Mouse (Mus musculus) CH12.LX (cell line): ENCODE results near the gene Il6ra. TPM values are rescaled to one million over a fixed set of nuclear protein-coding genes. Genes with fewer than 3 reads are reported as not detected.

Source experiments
- DNase-seq: peaks from one replicate; pipeline ENCODE4 v3.0.0-alpha.2; 2013; ENCODE audit errors: extremely low read depth
- H3K27ac ChIP-seq: 2 replicates; pipeline ENCODE4 v1.5.1; 2012; ENCODE audit warnings: low read depth, mild to moderate bottlenecking, control low read depth, moderate library complexity; ENCODE audit not compliant: insufficient read depth
- H3K27me3 ChIP-seq: replicated peaks from 2 replicates; pipeline ENCODE3; 2012; ENCODE audit warnings: inconsistent platforms
- H3K36me3 ChIP-seq, 2 experiments: replicated peaks in 1 of 2; 2 replicates each; pipeline versions ENCODE3 to v1.6.1; 2012; ENCODE audit warnings: inconsistent platforms in 1 of 2, low read length in 1 of 2, mild to moderate bottlenecking in 1 of 2, mixed read lengths in 1 of 2, moderate library complexity in 1 of 2; ENCODE audit not compliant: control insufficient read depth in 1 of 2, insufficient read depth in 1 of 2
- H3K4me1 ChIP-seq, 2 experiments: 2 replicates each; pipeline ENCODE4 v1.6.1; 2012; ENCODE audit warnings: inconsistent platforms in 1 of 2, moderate library complexity in 1 of 2; ENCODE audit not compliant: insufficient read depth in 2 of 2, control insufficient read depth in 1 of 2
- H3K4me2 ChIP-seq: 2 replicates; pipeline ENCODE4 v1.6.1; 2012; ENCODE audit warnings: low read depth, mild to moderate bottlenecking, control low read depth; ENCODE audit not compliant: poor library complexity, insufficient read depth, severe bottlenecking
- H3K4me3 ChIP-seq, 3 experiments: fragments of 150-350 bp in 1 of 3; sonication (generic) in 1 of 3; replicated peaks in 1 of 3; 2 replicates each; pipeline versions ENCODE3 to v1.5.1; 2011 to 2012; ENCODE audit warnings: low read depth in 2 of 3, low read length in 2 of 3, mild to moderate bottlenecking in 2 of 3, moderate library complexity in 2 of 3, control low read depth in 1 of 3, improper control_type of control experiment in 1 of 3, inconsistent platforms in 1 of 3, mixed read lengths in 1 of 3; ENCODE audit not compliant: poor library complexity in 1 of 3
- H3K79me2 ChIP-seq: replicated peaks from 2 replicates; pipeline ENCODE4 v1.6.1; 2012; ENCODE audit warnings: mild to moderate bottlenecking, moderate library complexity; ENCODE audit not compliant: control insufficient read depth, poor library complexity, insufficient read depth, severe bottlenecking; ENCODE audit errors: extremely low read depth
- H3K9ac ChIP-seq: 2 replicates; pipeline ENCODE4 v1.6.1; 2012; ENCODE audit warnings: low read depth, mild to moderate bottlenecking, control low read depth, moderate library complexity; ENCODE audit not compliant: insufficient read depth
- H3K9me3 ChIP-seq: replicated peaks from 2 replicates; pipeline ENCODE3; 2012; ENCODE audit warnings: low read length, inconsistent platforms, mixed read lengths
- BHLHE40 ChIP-seq: IDR thresholded peaks from 2 replicates; pipeline ENCODE4 v1.6.1; 2011; ENCODE audit warnings: mild to moderate bottlenecking, low read depth, low read length, improper control_type of control experiment
- CHD1 ChIP-seq: IDR thresholded peaks from 2 replicates; pipeline ENCODE4 v1.6.1; 2012; ENCODE audit warnings: low read depth, low read length, improper control_type of control experiment, inconsistent platforms
- CHD2 ChIP-seq: IDR thresholded peaks from 2 replicates; pipeline ENCODE4 v1.6.1; 2011; ENCODE audit warnings: low read length, improper control_type of control experiment
- CTCF ChIP-seq, 2 experiments: IDR thresholded peaks in 1 of 2; conservative IDR thresholded peaks in 1 of 2; 2 replicates each; pipeline ENCODE4 v1.5.1; 2011 to 2012; ENCODE audit warnings: low read depth in 2 of 2, low read length in 2 of 2, improper control_type of control experiment in 1 of 2, inconsistent platforms in 1 of 2, mild to moderate bottlenecking in 1 of 2, moderate library complexity in 1 of 2
- E2F4 ChIP-seq: IDR thresholded peaks from 2 replicates; pipeline ENCODE4 v1.6.1; 2011; ENCODE audit warnings: low read depth, low read length, improper control_type of control experiment; ENCODE audit not compliant: insufficient replicate concordance
- ELF1 ChIP-seq: IDR thresholded peaks from 2 replicates; pipeline ENCODE4 v1.6.1; 2014; ENCODE audit warnings: low read depth, mild to moderate bottlenecking, inconsistent platforms, low read length, improper control_type of control experiment
- EP300 ChIP-seq: IDR thresholded peaks from 2 replicates; pipeline ENCODE4 v1.6.1; 2011; ENCODE audit warnings: low read length, improper control_type of control experiment
- ETS1 ChIP-seq: conservative IDR thresholded peaks from 2 replicates; pipeline ENCODE4 v1.6.1; 2012; ENCODE audit warnings: low read depth, mild to moderate bottlenecking, inconsistent platforms, low read length, improper control_type of control experiment, moderate library complexity
- GABPA ChIP-seq: IDR thresholded peaks from 2 replicates; pipeline ENCODE4 v1.6.1; 2012; ENCODE audit warnings: low read depth, low read length, improper control_type of control experiment, inconsistent platforms; ENCODE audit not compliant: insufficient replicate concordance
- IRF4 ChIP-seq: IDR thresholded peaks from 2 replicates; pipeline ENCODE4 v1.6.1; 2014; ENCODE audit warnings: low read depth, mild to moderate bottlenecking, inconsistent platforms, low read length, improper control_type of control experiment
- JUN ChIP-seq: IDR thresholded peaks from 2 replicates; pipeline ENCODE4 v1.6.1; 2011; ENCODE audit warnings: low read depth, mild to moderate bottlenecking, low read length, improper control_type of control experiment, moderate library complexity; ENCODE audit not compliant: insufficient read depth
- JUND ChIP-seq: conservative IDR thresholded peaks from 2 replicates; pipeline ENCODE4 v1.6.1; 2011; ENCODE audit warnings: low read depth, low read length, improper control_type of control experiment
- KAT2A ChIP-seq: IDR thresholded peaks from 2 replicates; pipeline ENCODE4 v1.6.1; 2012; ENCODE audit warnings: low read length, improper control_type of control experiment, inconsistent platforms; ENCODE audit not compliant: insufficient replicate concordance
- MAFK ChIP-seq: IDR thresholded peaks from 2 replicates; pipeline ENCODE4 v1.6.1; 2011; ENCODE audit warnings: low read length, improper control_type of control experiment; ENCODE audit not compliant: insufficient replicate concordance
- MAX ChIP-seq: IDR thresholded peaks from 2 replicates; pipeline ENCODE4 v1.6.1; 2011; ENCODE audit warnings: low read length, improper control_type of control experiment
- MAZ ChIP-seq: IDR thresholded peaks from 2 replicates; pipeline ENCODE4 v1.6.1; 2012; ENCODE audit warnings: low read depth, mild to moderate bottlenecking, inconsistent platforms, low read length, improper control_type of control experiment, moderate library complexity
- MEF2A ChIP-seq: IDR thresholded peaks from 2 replicates; pipeline ENCODE4 v1.6.1; 2014; ENCODE audit warnings: low read depth, mild to moderate bottlenecking, inconsistent platforms, low read length, improper control_type of control experiment, borderline replicate concordance
- MXI1 ChIP-seq: IDR thresholded peaks from 2 replicates; pipeline ENCODE4 v1.6.1; 2011; ENCODE audit warnings: mild to moderate bottlenecking, low read depth, low read length, improper control_type of control experiment
- NRF1 ChIP-seq: IDR thresholded peaks from 2 replicates; pipeline ENCODE4 v1.6.1; 2014; ENCODE audit warnings: low read depth, mild to moderate bottlenecking, inconsistent platforms, low read length, improper control_type of control experiment, moderate library complexity
- PAX5 ChIP-seq: IDR thresholded peaks from 2 replicates; pipeline ENCODE4 v1.6.1; 2012; ENCODE audit warnings: low read length, inconsistent platforms, mixed read lengths
- POLR2A ChIP-seq: IDR thresholded peaks from 2 replicates; pipeline ENCODE4 v1.6.1; 2011; ENCODE audit warnings: low read depth, mild to moderate bottlenecking, improper control_type of control experiment, low read length
- POLR2AphosphoS2 ChIP-seq: IDR thresholded peaks from 2 replicates; pipeline ENCODE4 v1.6.1; 2011; ENCODE audit warnings: low read depth, low read length, improper control_type of control experiment
- RCOR1 ChIP-seq: conservative IDR thresholded peaks from 2 replicates; pipeline ENCODE4 v1.6.1; 2012; ENCODE audit warnings: low read depth, mild to moderate bottlenecking, inconsistent platforms, low read length, improper control_type of control experiment
- SMC3 ChIP-seq: IDR thresholded peaks from 2 replicates; pipeline ENCODE4 v1.6.1; 2011; ENCODE audit warnings: low read depth, low read length, improper control_type of control experiment
- TBP ChIP-seq: conservative IDR thresholded peaks from 2 replicates; pipeline ENCODE4 v1.6.1; 2011; ENCODE audit warnings: low read depth, low read length, improper control_type of control experiment
- TCF12 ChIP-seq: IDR thresholded peaks from 2 replicates; pipeline ENCODE4 v1.6.1; 2014; ENCODE audit warnings: low read depth, mild to moderate bottlenecking, inconsistent platforms, low read length, improper control_type of control experiment
- USF2 ChIP-seq: conservative IDR thresholded peaks from 2 replicates; pipeline ENCODE4 v1.6.1; 2011; ENCODE audit warnings: low read depth, low read length, improper control_type of control experiment
- ZC3H11A ChIP-seq: IDR thresholded peaks from 2 replicates; pipeline ENCODE4 v1.6.1; 2012; ENCODE audit warnings: low read depth, mild to moderate bottlenecking, inconsistent platforms, low read length, improper control_type of control experiment
- ZKSCAN1 ChIP-seq: IDR thresholded peaks from 2 replicates; pipeline ENCODE4 v1.6.1; 2012; ENCODE audit warnings: low read depth, inconsistent platforms, low read length, improper control_type of control experiment, borderline replicate concordance
- ZNF384 ChIP-seq: IDR thresholded peaks from 2 replicates; pipeline ENCODE4 v1.6.1; 2012; ENCODE audit warnings: low read depth, low read length, improper control_type of control experiment, inconsistent platforms
- dilution Hi-C: fragments of 300-500 bp; cut with MboI; formaldehyde crosslinking; loops from 2 replicates; pipeline ENCODE4 v1.14.3; 2020; ENCODE audit warnings: low sequenced_read_pairs; ENCODE audit not compliant: extremely low pct_unique_long_range_greater_than_20kb, extremely low pct_ligation_motif_present
- in situ Hi-C: fragments of 300-500 bp; cut with MboI; formaldehyde crosslinking; loops from 3 replicates; pipeline ENCODE4 v1.14.3; 2019; ENCODE audit warnings: low sequenced_read_pairs, low pct_ligation_motif_present, low pct_unique_long_range_greater_than_20kb, mixed read lengths
- polyA plus RNA-seq: library from polyadenylated mRNA; unstranded; fragments of >175 nt; gene quantifications from 2 replicates; pipeline ENCODE4 v1.2.1, GENCODE M21; 2012; ENCODE audit warnings: low read depth; ENCODE audit not compliant: insufficient read length
- total RNA-seq, 2 experiments: library from RNA; depleted of rRNA; stranded (reverse); fragments of 300-350 nt in 1 of 2; fragments of >200 nt in 1 of 2; gene quantifications; 2 replicates each; pipeline ENCODE4 v1.2.3; 2012 to 2014

The Il6ra gene
- total and polyA plus RNA-seq, 3 experiments, result 1.4 to 4.8 (median 1.6) TPM

DNA sequence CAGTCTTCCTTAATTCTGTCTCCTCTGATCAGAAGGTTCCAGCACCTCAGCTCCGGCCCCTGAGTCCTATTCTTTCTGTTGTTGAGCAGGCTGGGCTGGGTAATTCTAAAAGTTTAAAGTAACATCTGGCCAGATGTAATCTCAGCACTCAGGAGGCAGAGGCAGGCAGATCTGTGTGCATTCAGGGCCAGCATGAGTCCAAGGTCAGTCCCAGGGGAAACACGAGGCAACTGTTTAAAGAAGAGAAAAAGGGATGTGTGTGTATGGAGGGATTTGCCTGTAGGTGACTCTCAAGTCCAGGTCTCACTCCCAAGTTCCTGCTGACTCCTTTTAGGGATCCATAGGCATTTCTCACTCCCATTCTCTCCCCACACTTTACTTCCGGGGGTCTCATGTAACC is 5.2 kb downstream of the Il6ra start:
- peak overlapping the region; percentile 84 for H3K27ac ChIP-seq
- in situ Hi-C loops (no loop called here), dilution Hi-C loops (no loop called here)
- H3K4me3 ChIP-seq, result no peak overlapping the region
- H3K27me3 ChIP-seq, result peaks cover 9% of the 10 kb centered on the region
- TF ChIP-seq BHLHE40, result no peak
- TF ChIP-seq RCOR1, result no peak
- TF ChIP-seq POLR2A, result no peak
- TF ChIP-seq SMC3, result no peak
- 0 out of 2 replicates have a peak, but pooled peaks have one; percentile 29 for TF ChIP-seq ELF1
- TF ChIP-seq MEF2A, result no peak
- TF ChIP-seq JUN, result no peak
- peak; percentile 57; the same call in 1 of the 2 replicates for TF ChIP-seq MAX
- no peak for TF ChIP-seq NRF1
- TF ChIP-seq ZKSCAN1, result no peak
- no peak for TF ChIP-seq MXI1
- no peak for TF ChIP-seq CTCF (conservative IDR thresholded peaks at IDR 0.05 in 1 of 2, IDR thresholded peaks at IDR 0.05 in 1 of 2; ENCODE audit: low read depth in 2 of 2, low read length in 2 of 2)
- no peak for TF ChIP-seq ZC3H11A
- no peak for TF ChIP-seq CHD2
- no peak for TF ChIP-seq E2F4
- TF ChIP-seq MAFK, result no peak
- 0 out of 2 replicates have a peak, but pooled peaks have one; percentile 33 for TF ChIP-seq EP300
- TF ChIP-seq PAX5, result no peak
- TF ChIP-seq GABPA, result no peak
- TF ChIP-seq JUND, result no peak
- TF ChIP-seq CHD1, result no peak
- TF ChIP-seq MAZ, result no peak
- no peak for TF ChIP-seq TBP
- TF ChIP-seq USF2, result no peak
- TF ChIP-seq ZNF384, result no peak
- TF ChIP-seq TCF12, result no peak
- 0 out of 2 replicates have a peak, but pooled peaks have one; percentile 9 for TF ChIP-seq KAT2A
- TF ChIP-seq IRF4, result peak; percentile 34; the same call in 1 of the 2 replicates
- no peak for TF ChIP-seq ETS1
- TF ChIP-seq POLR2AphosphoS2, result no peak
- H3K4me1 ChIP-seq, result peaks cover 37 to 80% of the 10 kb centered on the region in 2 experiments
- H3K9me3 ChIP-seq, result no peaks in the 10 kb centered on the region
- peak overlapping the region; percentile 31; the same call in 1 of the 2 replicates for H3K4me2 ChIP-seq
- no peak overlapping the region for H3K9ac ChIP-seq
- H3K36me3 ChIP-seq, result peaks cover 2 to 3% of the 10 kb centered on the region in 2 experiments
- no peak for DNase-seq
- H3K79me2 ChIP-seq, result peaks cover 5% of the 10 kb centered on the region; the same call in 1 of the 2 replicates
